Mouse (Mus musculus) embryonic facial prominence, embryonic 14.5 days (tissue): ENCODE data around the gene Dtnb. TPM values are rescaled to one million over a fixed set of nuclear protein-coding genes. Genes with fewer than 3 reads are reported as not detected.
"Not testable (repeated sequence)": the region's sequence is repeated elsewhere in the genome, so short reads cannot be mapped to it uniquely, and the experiment has no call there.

Source experiments
- ATAC-seq: fragments of 200-750 bp; cut with Nextera tagmentation; 2 replicates; pipeline ENCODE4 v1.8.0; 2017; ENCODE audit warnings: low read depth, moderate number of reproducible peaks, moderate TSS enrichment
- DNase-seq: peaks from one replicate; pipeline ENCODE4 v3.0.0-alpha.2; 2015; ENCODE audit warnings: low spot score
- H3K27ac ChIP-seq: fragments of 300-500 bp; sonication (generic); replicated peaks from 2 replicates; pipeline ENCODE4 v1.5.1; 2014; ENCODE audit warnings: low read depth, mild to moderate bottlenecking, low read length, moderate library complexity
- H3K27me3 ChIP-seq: fragments of 300-500 bp; sonication (generic); replicated peaks from 2 replicates; pipeline ENCODE4 v1.6.1; 2014; ENCODE audit warnings: low read length; ENCODE audit not compliant: control insufficient read depth, insufficient read depth
- H3K36me3 ChIP-seq: fragments of 300-500 bp; sonication (generic); 2 replicates; pipeline ENCODE4 v1.6.1; 2014; ENCODE audit warnings: low read length, mixed read lengths; ENCODE audit not compliant: control insufficient read depth, insufficient read depth
- H3K4me1 ChIP-seq: fragments of 300-500 bp; sonication (generic); 2 replicates; pipeline ENCODE4 v1.6.1; 2014; ENCODE audit warnings: antibody characterized with exemption, low read length; ENCODE audit not compliant: control insufficient read depth, insufficient read depth
- H3K4me2 ChIP-seq: fragments of 300-500 bp; sonication (generic); 2 replicates; pipeline ENCODE4 v1.6.1; 2014; ENCODE audit warnings: low read depth, mild to moderate bottlenecking, low read length, moderate library complexity, mixed read lengths
- H3K4me3 ChIP-seq: fragments of 300-500 bp; sonication (generic); 2 replicates; pipeline ENCODE4 v1.5.1; 2014; ENCODE audit warnings: low read depth, mild to moderate bottlenecking, low read length
- H3K9ac ChIP-seq: fragments of 300-500 bp; sonication (generic); 2 replicates; pipeline ENCODE4 v1.6.1; 2014; ENCODE audit warnings: low read depth, mild to moderate bottlenecking, low read length, moderate library complexity, mixed read lengths
- H3K9me3 ChIP-seq: fragments of 300-500 bp; sonication (generic); 2 replicates; pipeline ENCODE4 v1.6.1; 2016; ENCODE audit warnings: low read length; ENCODE audit not compliant: control insufficient read depth
- WGBS: fragments of 180-500 bp; shearing (Covaris S2); extraction: QIAGEN DNeasy Blood & Tissue Kit; methylation state at CpG from one replicate; pipeline ENCODE4 v1.1.7; 2014; 5-methylcytosine and 5-hydroxymethylcytosine counted together
- polyA plus RNA-seq: library from polyadenylated mRNA; unstranded; fragments of >200 nt; fragmentation: Nextera tagmentation; extraction: Ambion mirVana; gene quantifications from 2 replicates; pipeline ENCODE4 v1.2.1, GENCODE M21; 2014

Dtnb gene
- polyA plus RNA-seq = 27.4 and 36.4 TPM in 2 replicates

DNA sequence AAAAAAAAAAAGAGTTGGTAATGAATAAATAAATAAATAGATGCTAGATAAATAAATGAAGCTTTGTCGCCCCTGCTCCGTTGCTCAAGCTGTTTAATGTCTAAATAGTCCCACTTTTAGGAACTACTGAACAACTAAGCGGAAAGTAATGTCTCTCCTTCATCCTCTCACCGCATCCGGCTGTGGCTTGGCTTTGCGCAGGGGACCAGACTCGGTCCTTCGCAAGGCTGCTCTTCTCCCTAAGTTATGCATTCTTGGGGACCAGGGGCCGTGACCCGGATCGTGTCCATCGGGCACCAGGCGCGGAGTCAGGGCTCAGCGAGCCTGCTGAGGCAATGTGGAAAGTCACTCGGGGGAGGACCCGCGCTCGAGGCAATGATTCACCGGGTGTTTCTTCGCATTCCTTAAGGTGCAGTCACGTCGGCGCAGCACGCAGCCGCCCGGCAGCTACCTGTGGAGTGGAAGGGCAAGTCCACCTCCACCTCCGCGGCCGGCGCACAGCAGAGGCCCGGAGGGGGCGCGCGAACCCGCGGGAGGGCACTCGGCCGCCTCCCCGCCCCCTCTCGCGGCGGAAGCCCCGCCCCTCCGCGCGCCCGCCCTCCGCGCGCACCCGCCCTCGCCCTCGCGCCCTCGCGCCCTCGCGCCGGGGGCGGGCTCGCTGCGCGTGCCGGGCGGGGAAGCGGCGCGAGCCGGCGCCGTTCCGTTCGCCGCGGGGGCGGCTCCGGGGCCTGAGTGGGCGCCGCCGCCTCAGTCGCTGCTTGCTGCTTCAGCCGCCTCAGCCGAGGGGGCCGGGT is at the start of gene Dtnb:
Gene Dtnb (plus strand): TSS at position 595 of the 794 bp plus-strand sequence.
- Histone ChIP-seq H3K27ac (peak within 1 kb of the TSS; percentile 93), H3K9ac (peak within 1 kb of the TSS; percentile 96), H3K4me1 (peaks cover 9% of the 10 kb centered on the region; the same call in 1 of the 2 replicates), H3K4me3 (peak within 1 kb of the TSS; percentile 91), H3K4me2 (peak within 1 kb of the TSS; percentile 87), H3K9me3 (no peaks in the 10 kb centered on the region), H3K36me3 (no peaks in the 10 kb centered on the region), H3K27me3 (no peaks in the 10 kb centered on the region)
- WGBS = 3% methylated on average over 31 of the region's 85 CpGs
- DNase-seq = peak; percentile 73
- ATAC-seq = peak; percentile 83

DNA sequence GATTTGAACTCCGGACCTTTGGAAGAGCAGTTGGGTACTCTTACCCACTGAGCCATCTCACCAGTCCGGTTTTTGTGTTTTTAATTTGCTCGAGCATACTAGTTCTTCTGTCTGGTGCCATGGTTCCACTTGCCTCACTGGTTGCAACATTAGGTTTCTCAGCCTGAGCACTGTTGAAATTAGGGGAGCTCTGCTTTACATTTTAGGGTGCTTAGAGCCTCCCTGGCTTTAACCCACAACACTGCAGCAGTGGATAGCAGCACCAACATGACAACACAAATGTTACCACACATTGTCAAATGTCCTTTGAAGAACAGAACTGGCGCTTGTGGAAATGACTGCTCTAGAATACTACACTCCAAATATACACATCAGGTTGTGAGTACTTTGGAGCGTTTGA is 46.6 kb upstream of the Dtnb start:
- H3K9ac ChIP-seq = no peak overlapping the region
- H3K9me3 ChIP-seq = no peaks in the 10 kb centered on the region
- ATAC-seq (no peak), DNase-seq (no peak)
- H3K4me2 ChIP-seq = no peak overlapping the region
- no peaks in the 10 kb centered on the region for H3K36me3 ChIP-seq
- no peak overlapping the region for H3K4me3 ChIP-seq
- WGBS = 89% methylated on average over 5 of the region's 5 CpGs
- no peaks in the 10 kb centered on the region for H3K4me1 ChIP-seq
- no peaks in the 10 kb centered on the region for H3K27me3 ChIP-seq
- no peak overlapping the region for H3K27ac ChIP-seq

DNA sequence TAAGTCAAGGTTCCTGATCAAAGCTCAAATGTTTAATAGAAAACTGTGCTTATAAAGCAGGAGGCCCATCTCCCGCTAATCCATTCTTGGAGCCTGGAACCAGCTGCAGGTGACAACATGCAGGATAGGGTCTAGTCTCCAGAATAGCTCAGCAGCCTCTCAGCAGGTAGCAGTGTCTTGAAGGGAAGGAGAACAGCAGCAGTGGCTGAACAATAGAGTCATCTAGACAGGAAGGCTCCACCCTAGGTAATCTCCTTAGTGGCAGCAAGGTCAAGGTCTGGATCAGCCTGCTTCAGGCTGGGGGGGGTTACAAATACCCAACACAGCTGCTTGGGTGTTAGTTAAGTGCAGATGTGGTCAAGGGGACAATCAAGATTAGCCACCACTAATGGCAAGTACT is 36.7 kb upstream of the Dtnb start:
- not testable (repeated sequence) for H3K27ac ChIP-seq, DNase-seq, H3K4me2 ChIP-seq, H3K36me3 ChIP-seq, H3K4me3 ChIP-seq, H3K27me3 ChIP-seq, H3K9me3 ChIP-seq, H3K4me1 ChIP-seq, ATAC-seq, H3K9ac ChIP-seq
- 88% methylated on average over 1 of the region's 1 CpGs for WGBS

DNA sequence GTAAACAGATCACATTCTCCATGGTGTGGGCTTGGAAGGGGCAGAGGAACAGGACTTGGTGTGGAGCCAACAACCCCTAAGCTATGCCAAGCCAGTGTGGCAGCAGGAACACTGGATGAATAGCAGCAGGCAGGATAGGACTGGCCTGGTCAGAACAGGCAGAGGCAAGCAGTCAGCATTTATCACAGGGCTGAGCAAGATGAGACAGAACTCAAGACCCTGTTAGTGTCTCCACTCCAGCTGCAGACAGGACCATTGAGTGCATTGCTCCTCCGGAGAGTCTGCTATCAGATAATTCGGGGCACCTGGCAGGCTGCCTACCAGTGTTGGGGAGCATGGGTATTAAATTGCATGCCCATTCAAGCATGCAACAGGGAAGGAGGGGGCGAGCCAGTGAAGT is 34.6 kb upstream of the Dtnb start:
- no peaks in the 10 kb centered on the region for H3K4me1 ChIP-seq
- peak; percentile 92 for ATAC-seq
- H3K4me2 ChIP-seq = no peak overlapping the region
- no peaks in the 10 kb centered on the region for H3K27me3 ChIP-seq
- H3K9me3 ChIP-seq = peaks cover 4% of the 10 kb centered on the region
- H3K36me3 ChIP-seq = no peaks in the 10 kb centered on the region
- no peak overlapping the region for H3K4me3 ChIP-seq
- peak overlapping the region; percentile 8; the same call in 1 of the 2 replicates for H3K27ac ChIP-seq
- no peak overlapping the region for H3K9ac ChIP-seq
- peak; percentile 86 for DNase-seq
- 34% methylated on average over 3 of the region's 3 CpGs for WGBS

- 80% methylated on average over 1 of the region's 1 CpGs for WGBS
- Histone ChIP-seq H3K36me3 (no peaks in the 10 kb centered on the region), H3K4me1 (no peaks in the 10 kb centered on the region), H3K27me3 (no peaks in the 10 kb centered on the region), H3K9ac (no peak overlapping the region), H3K4me3 (no peak overlapping the region), H3K9me3 (peaks cover 4% of the 10 kb centered on the region), H3K4me2 (no peak overlapping the region), H3K27ac (no peak overlapping the region; the same call in 1 of the 2 replicates)
- DNase-seq (no peak), ATAC-seq (0 out of 2 replicates have a peak, but pooled peaks have one; percentile 18)
Measured at GRCm38 (mm10) chr12:3538036-3538435, 34.1 kb upstream of the Dtnb start.

GRCm38 (mm10) chr12:3539605-3540004 is 32.6 kb upstream of the Dtnb start:
- H3K4me1 ChIP-seq = no peaks in the 10 kb centered on the region
- H3K9me3 ChIP-seq = peaks cover 4% of the 10 kb centered on the region
- no peaks in the 10 kb centered on the region for H3K27me3 ChIP-seq
- H3K4me3 ChIP-seq = no peak overlapping the region
- no peak for DNase-seq
- H3K36me3 ChIP-seq = no peaks in the 10 kb centered on the region
- H3K4me2 ChIP-seq = no peak overlapping the region
- no peak overlapping the region for H3K9ac ChIP-seq
- WGBS = 71% methylated on average over 2 of the region's 2 CpGs
- no peak overlapping the region for H3K27ac ChIP-seq
- ATAC-seq = no peak

DNA sequence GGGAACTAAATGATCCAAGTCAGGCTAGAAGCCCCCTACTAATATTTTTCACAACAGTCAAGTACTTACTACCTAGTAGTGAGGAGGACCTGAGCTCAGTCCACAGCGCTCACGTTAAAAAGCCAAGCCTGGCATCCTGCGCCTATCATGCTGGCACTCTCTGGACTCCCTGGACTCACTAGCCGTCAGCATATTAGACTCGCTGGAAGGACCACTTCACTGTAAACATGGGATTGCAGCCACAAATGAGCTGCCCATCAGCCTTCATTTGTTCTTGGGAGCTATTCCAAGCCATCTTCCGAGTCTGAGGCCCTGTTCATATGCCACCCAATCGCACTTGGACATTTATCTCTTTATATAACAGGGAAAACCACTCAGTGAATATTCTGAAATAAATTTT is 31.3 kb upstream of the Dtnb start:
- Histone ChIP-seq H3K4me1 (no peaks in the 10 kb centered on the region), H3K9me3 (no peaks in the 10 kb centered on the region; the same call in 1 of the 2 replicates), H3K4me3 (no peak overlapping the region), H3K27ac (no peak overlapping the region), H3K4me2 (no peak overlapping the region), H3K36me3 (no peaks in the 10 kb centered on the region), H3K27me3 (no peaks in the 10 kb centered on the region), H3K9ac (no peak overlapping the region)
- DNase-seq = no peak
- ATAC-seq = no peak
- 92% methylated on average over 7 of the region's 7 CpGs for WGBS

DNA sequence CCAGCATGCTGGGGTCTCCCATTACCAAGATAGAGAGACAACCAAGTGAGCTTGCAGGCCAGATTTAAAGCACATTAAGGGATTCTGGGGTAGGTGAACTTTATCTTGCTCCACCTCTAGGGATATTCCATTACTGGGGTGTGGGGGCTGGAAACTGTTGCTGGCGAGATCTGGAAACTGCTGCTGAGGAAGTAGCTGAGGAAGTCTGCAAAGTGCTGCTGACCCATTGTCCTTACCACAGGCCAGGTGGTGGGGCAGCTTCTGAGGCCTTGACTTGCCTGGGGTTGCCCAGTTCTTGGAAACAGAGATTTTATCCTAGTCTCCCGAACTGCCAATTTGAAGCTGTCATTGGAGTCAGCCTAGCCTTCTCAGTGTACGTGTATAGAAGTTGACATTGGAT is 26.7 kb upstream of the Dtnb start:
- Histone ChIP-seq H3K27ac (no peak overlapping the region), H3K36me3 (no peaks in the 10 kb centered on the region), H3K4me2 (no peak overlapping the region), H3K9ac (no peak overlapping the region), H3K9me3 (no peaks in the 10 kb centered on the region), H3K4me3 (no peak overlapping the region), H3K4me1 (peaks cover 9% of the 10 kb centered on the region; the same call in 1 of the 2 replicates), H3K27me3 (no peaks in the 10 kb centered on the region)
- no peak for DNase-seq
- WGBS = 74% methylated on average over 3 of the region's 3 CpGs
- ATAC-seq = no peak
